Mouse (Mus musculus) thymus, adult 2 months (tissue): ENCODE data around the gene Slc4a10.

Experiments used
- CTCF ChIP-seq: fragments of 200-500 bp; IDR thresholded peaks from 2 replicates; pipeline ENCODE4 v1.5.1; 2012; ENCODE audit warnings: mild to moderate bottlenecking, control low read depth, low read length, moderate library complexity, borderline replicate concordance; ENCODE audit not compliant: control insufficient read depth, poor library complexity, insufficient read depth; ENCODE audit errors: extremely low read depth
- POLR2A ChIP-seq: fragments of 200-500 bp; IDR thresholded peaks from 2 replicates; pipeline ENCODE4 v1.6.1; 2012; ENCODE audit warnings: mild to moderate bottlenecking, low read length, control low read depth, moderate library complexity; ENCODE audit not compliant: control insufficient read depth, poor library complexity, insufficient read depth; ENCODE audit errors: extremely low read depth

GRCm38 (mm10) chr2:62211106-62211505, 164.8 kb downstream of the Slc4a10 start:
- TF ChIP-seq POLR2A (no peak), CTCF (no peak)
